Mouse (Mus musculus): Measurements from ENCODE around the gene Rapgef4.

Gene Rapgef4

GRCm38 (mm10) chr2:72269651-72270341, 288.8 kb downstream of the Rapgef4 start:
- no peak for DNase-seq (ENCODE audit: low read depth, low spot score)

GRCm38 (mm10) chr2:72278247-72278873, 297.3 kb downstream of the Rapgef4 start:
- DNase-seq (ENCODE audit: low read depth, low spot score): peak; percentile 76

DNA sequence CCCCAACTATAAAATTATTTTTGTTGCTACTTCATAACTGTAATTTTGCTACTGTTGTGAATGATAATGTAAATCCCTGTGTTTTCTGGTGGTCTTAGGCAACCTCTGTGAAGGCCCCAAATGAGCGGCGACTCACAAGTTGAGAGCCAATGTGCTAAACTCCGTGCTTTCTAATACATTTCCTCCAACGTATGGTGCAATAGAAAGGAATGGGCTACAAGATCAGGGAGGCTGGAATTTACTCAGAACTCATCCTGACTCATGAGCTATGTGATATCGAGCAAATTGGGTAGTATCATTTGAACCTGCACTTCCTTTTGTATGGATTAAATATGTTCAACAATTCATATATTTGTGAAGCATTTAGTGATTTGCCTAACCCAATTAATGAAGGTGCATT, 299.5 kb downstream of the Rapgef4 start:
- peak; percentile 63 for DNase-seq (ENCODE audit: low read depth, low spot score)

DNA sequence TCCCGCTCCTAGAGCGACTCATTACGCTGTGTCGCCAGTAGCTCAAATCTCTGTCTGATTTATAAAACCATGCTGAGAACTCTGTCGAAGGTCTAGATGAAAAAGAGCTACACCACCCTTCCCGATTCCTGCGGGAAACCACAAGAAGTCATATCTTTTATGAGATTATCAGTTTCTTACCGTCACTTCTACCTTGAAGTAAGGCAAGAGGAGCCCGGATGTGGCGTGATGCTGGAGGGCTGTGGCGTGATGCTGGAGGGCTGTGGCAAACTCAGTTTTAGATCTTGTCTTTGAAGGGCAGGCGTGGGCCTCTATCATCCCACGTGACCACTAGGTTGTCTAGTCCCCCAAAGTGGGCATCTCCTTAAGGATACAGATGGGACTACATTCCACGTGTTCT, 300.9 kb downstream of the Rapgef4 start:
- no peak for DNase-seq (ENCODE audit: low read depth, low spot score)

- DNase-seq (ENCODE audit: low read depth, low spot score): no peak
These were observed 301.7 kb downstream of the Rapgef4 start for GRCm38 (mm10) chr2:72282733-72283132.

DNA sequence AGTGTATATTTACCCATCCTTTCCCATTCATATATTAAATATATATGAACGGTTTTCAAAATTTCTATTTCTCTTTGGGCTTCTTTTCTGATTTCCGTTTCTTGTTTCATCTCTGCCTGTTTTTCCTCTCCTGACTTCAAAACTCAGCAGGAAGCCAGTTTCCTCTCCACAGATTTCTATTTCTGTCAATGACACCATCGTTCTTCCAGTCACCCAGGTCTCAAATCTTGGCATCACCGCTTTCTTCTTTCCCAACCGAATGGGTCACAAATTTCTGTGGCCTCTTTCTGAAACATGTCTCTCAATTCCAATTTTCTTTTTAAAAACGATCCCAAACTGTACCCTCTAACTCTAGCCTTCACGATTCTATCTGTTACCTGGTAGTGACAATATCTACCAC, 303.6 kb downstream of the Rapgef4 start:
- DNase-seq (ENCODE audit: low read depth, low spot score): no peak

DNA sequence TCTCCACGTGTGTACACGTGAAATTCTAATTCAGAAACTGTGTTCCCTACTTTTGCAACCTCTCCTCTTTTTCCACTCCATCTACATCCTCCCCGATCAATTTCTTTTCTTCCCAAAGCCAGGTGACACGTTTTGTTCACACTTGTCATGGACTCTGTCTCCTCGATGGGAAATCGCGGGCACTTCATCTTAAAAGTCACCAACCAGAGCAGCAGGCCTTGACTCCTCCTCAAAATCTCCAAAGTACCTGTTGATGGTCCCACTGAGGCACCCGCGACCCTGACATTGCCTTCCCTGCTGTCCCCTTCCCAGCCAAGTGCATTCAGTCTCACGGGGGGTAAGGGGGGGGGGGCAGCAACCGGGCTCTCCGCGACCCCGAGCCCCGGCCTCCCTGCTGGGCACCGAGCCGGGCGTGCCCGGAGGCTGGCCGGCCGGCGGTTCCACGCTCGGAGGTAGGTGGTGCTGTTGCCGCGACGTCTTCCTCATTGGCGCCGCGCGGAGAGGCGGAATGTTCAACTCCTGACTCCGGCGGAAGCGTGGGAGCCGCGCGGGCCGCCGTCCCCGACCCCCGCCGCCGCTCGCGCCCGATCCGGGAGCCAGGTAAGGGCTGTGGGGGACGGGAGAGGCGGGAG, 304.3 kb downstream of the Rapgef4 start, which contains the start of gene Map3k20:
Gene Map3k20, plus strand, starts transcription at position 382 of the 632 bp plus-strand sequence.
- DNase-seq (ENCODE audit: low read depth, low spot score): peak; percentile 80

- peak; percentile 59 for DNase-seq (ENCODE audit: low read depth, low spot score)
These were observed 305.0 kb downstream of the Rapgef4 start for GRCm38 (mm10) chr2:72285888-72286661.

GRCm38 (mm10) chr2:72287142-72287541, 306.1 kb downstream of the Rapgef4 start:
- DNase-seq (ENCODE audit: low read depth, low spot score): peak; percentile 65

GRCm38 (mm10) chr2:72288932-72289534, 308.0 kb downstream of the Rapgef4 start:
- DNase-seq (ENCODE audit: low read depth, low spot score): peak; percentile 92

DNA sequence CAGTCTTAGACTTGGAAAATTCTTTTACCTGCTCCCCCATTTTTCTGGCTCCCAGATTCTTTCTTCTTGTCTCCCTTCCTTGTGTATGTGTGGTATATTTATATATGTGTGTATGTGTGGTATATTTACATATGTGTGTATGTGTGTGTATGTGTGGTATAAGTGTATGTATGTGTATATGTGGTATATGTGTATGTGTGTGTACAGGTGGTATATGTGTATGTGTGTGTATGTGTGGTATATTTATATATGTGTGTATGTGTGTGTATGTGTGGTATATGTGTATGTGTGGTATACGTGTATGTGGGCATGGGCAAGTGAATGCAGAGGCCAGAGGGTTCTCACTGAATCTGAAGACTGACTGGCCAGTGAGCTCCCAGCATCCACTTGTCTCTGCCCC, 310.1 kb downstream of the Rapgef4 start:
- no peak for DNase-seq (ENCODE audit: low read depth, low spot score)

DNA sequence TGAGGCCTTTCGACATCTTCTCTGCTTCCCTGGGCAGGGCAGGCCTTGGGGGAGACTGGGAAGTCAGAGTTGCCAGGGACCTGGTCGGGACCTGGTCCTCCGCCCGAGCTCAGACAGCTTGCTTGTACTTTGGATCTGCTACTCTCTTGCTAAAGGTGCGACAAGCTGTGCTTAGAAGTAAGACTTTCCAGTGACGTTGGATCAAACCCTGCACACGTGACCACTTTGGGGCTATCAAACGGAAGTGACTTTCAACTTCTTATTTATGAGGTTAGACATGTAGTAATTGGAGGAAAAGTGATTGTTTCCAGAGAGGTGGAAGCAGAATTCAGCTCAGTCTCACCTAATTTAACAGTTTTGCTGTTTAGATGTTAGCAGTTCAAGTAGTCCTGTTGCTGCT, 311.5 kb downstream of the Rapgef4 start:
- DNase-seq (ENCODE audit: low read depth, low spot score): no peak

DNA sequence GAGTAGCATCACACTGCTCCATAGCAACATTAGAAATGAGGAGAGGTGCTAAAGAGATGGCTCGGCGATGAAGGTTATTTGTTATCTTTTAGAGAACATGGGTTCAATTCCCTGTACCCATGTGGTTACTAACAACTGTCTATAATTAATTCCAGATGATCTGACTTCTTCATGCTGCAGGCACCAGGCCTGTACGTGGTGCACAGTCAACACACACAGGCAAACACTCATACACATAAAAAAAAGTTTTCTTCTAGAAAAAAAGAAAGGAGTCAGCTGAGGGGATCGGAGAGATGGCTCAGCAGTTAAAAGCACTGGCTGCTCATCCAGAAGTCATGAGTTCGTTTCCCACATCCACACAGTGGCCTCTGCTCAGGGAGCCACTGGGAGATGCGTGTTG, 314.0 kb downstream of the Rapgef4 start:
- DNase-seq (ENCODE audit: low read depth, low spot score): peak; percentile 63

DNA sequence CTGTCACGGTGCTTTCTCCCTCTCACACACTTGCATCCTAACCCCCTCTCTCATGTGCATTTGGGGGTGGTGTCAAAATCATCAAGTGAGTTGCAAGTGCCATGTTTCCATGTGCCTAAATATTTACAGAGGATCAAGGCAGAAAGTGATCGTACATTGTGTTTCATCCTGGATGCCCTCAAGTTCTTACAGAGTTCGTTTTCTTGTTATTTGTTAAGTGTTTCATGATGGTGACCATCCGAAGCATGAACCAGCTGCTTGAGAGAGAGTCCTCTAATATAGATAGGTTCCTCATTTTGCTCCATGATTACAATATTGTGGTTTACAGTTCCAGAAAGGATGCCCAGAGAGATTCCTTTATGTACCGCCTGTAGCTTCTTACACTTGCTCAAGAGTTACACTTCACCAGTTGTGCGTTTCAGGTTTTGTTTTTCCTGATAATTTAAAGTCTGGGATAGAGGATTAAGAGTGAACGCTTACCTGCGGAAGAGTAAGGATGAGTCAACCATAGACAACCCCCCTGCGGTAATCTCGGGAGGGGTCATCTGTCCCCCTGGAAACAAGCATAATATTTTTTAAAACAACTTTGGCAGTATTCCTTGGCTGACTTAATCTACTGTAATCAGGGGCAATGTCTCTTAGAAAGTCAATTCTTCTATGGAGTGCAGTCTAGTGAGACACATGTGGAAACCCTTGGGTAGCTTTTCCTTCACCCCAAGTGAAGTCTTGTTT, 316.1 kb downstream of the Rapgef4 start:
- DNase-seq (ENCODE audit: low read depth, low spot score): no peak

DNA sequence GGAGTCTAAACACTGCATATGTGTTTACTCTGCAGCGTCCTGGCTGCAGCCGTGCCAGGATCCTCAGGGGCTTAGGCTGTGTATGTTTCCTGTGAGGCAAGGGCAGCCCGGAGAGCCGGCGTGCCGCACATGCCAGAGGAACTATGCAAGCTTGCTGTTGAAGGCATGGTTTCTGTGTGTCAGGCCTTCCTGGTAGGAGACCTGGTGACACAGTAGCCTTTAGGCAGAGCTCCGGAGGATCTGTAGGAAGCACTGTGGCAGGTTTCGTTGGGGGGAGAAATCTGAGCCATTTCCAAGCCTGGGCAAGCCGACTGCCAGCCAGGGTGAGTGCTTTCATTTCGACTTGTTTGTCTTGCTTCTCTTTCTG, 316.7 kb downstream of the Rapgef4 start:
- peak; percentile 77 for DNase-seq (ENCODE audit: low read depth, low spot score)

DNA sequence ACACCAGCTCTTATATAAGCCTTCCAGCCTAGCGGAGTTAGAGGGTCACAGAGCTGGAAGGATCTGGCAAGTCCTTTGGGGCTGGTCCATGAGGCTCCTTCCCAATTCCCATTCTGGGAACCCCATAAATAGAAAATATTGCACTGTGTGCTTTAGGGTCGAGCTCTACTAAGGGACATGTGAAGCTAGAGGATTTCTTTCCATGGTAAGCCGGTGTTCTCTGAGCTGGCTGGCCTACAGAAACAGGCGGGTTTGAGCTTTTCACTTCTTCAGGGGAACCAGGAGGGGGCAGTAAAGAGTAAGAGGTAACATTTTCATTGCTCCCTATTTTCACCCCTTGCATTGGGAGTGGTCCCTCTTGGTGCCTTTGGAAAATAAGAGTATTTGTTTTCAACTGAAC, 317.4 kb downstream of the Rapgef4 start:
- peak; percentile 86 for DNase-seq (ENCODE audit: low read depth, low spot score)

DNA sequence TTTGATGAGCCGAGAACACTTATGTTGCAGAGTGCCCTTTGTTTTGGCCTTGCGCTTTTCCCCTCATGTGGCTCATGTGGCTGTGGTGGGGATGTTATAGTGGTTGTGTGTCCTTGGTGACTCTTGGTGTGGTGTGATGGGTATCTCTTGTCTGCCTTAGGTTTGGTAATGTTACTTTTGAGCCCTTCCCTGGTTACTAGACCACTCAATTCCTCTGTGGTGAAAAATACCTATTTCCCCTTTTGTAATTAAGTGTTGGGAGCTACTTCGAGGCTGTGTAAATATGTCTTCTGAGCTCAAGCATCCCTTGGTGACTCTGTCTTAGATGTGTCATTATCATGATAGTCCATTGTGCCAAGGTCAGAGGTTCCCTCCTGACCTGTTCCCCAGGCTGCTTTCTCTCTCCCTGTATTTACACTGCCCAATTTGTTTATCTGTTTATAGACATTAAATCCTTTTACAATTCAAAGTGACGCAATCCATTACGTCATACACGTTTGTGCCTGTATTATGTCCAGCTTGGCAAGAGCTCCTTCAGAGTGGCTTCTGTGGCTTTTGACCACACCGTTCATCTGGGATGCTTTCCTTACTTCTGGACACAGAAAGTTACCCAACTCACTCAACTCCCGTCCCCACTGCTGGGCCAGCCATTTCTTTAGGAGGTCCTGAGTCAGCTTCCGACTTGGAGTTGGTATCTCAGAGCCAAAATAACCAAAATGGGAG, 320.3 kb downstream of the Rapgef4 start:
- peak; percentile 84 for DNase-seq (ENCODE audit: low read depth, low spot score)

DNA sequence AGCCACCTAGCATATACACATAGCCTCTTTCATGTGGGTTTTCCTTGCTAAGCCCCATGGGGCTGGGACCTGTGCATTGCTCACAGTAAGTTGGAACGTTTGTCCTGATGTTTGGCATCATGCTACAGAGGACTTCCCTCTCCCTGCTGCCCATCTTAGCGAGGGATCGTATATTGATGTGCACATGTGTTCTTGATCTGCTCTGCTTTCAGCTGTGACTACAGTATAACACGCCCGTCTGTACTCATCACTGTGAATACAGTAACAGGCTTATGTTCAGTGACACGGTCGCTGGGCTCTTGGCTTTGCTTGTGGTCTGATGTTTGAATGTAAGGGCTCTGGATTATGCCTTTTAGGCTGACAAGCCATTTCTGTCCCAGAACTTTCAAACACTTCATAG, 324.7 kb downstream of the Rapgef4 start:
- no peak for DNase-seq (ENCODE audit: low read depth, low spot score)
